Mouse (Mus musculus) embryonic facial prominence, embryonic 12.5 days (tissue): ENCODE measurements around the gene Tbcd. TPM values are rescaled to one million over a fixed set of nuclear protein-coding genes. Genes with fewer than 3 reads are reported as not detected.

Experiments used
- ATAC-seq: fragments of 200-750 bp; cut with Nextera tagmentation; 2 replicates; pipeline ENCODE4 v1.8.0; 2017; ENCODE audit not compliant: insufficient number of reproducible peaks, insufficient read depth, low FRiP score, low TSS enrichment
- H3K27ac ChIP-seq: fragments of 300-500 bp; sonication (generic); 2 replicates; pipeline ENCODE4 v1.5.1; 2016; ENCODE audit warnings: mild to moderate bottlenecking
- H3K27me3 ChIP-seq: fragments of 300-500 bp; sonication (generic); 2 replicates; pipeline ENCODE4 v1.6.1; 2016; ENCODE audit warnings: mild to moderate bottlenecking, moderate library complexity
- H3K36me3 ChIP-seq: fragments of 300-500 bp; sonication (generic); 2 replicates; pipeline ENCODE4 v1.6.1; 2016; ENCODE audit warnings: mild to moderate bottlenecking
- H3K4me1 ChIP-seq: fragments of 300-500 bp; sonication (generic); 2 replicates; pipeline ENCODE4 v1.6.1; 2016
- H3K4me2 ChIP-seq: fragments of 300-500 bp; sonication (generic); replicated peaks from 2 replicates; pipeline ENCODE4 v1.6.1; 2016; ENCODE audit warnings: mild to moderate bottlenecking, moderate library complexity
- H3K4me3 ChIP-seq: fragments of 300-500 bp; sonication (generic); 2 replicates; pipeline ENCODE4 v1.5.1; 2016; ENCODE audit warnings: mild to moderate bottlenecking
- H3K9ac ChIP-seq: fragments of 300-500 bp; sonication (generic); 2 replicates; pipeline ENCODE4 v1.6.1; 2016; ENCODE audit warnings: mild to moderate bottlenecking, moderate library complexity
- H3K9me3 ChIP-seq: fragments of 300-500 bp; sonication (generic); 2 replicates; pipeline ENCODE4 v1.6.1; 2016; ENCODE audit warnings: mild to moderate bottlenecking, moderate library complexity
- WGBS: fragments of 180-500 bp; shearing (Covaris S2); methylation state at CpG from one replicate; pipeline ENCODE4 v1.1.7; 2016; 5-methylcytosine and 5-hydroxymethylcytosine counted together
- polyA plus RNA-seq: library from polyadenylated mRNA; unstranded; fragments of >200 nt; fragmentation: Nextera tagmentation; extraction: Ambion mirVana; gene quantifications from 2 replicates; pipeline ENCODE4 v1.2.1, GENCODE M21; 2016

Gene Tbcd
- polyA plus RNA-seq, 1 experiment from 2014 or later = 51.0 TPM

DNA sequence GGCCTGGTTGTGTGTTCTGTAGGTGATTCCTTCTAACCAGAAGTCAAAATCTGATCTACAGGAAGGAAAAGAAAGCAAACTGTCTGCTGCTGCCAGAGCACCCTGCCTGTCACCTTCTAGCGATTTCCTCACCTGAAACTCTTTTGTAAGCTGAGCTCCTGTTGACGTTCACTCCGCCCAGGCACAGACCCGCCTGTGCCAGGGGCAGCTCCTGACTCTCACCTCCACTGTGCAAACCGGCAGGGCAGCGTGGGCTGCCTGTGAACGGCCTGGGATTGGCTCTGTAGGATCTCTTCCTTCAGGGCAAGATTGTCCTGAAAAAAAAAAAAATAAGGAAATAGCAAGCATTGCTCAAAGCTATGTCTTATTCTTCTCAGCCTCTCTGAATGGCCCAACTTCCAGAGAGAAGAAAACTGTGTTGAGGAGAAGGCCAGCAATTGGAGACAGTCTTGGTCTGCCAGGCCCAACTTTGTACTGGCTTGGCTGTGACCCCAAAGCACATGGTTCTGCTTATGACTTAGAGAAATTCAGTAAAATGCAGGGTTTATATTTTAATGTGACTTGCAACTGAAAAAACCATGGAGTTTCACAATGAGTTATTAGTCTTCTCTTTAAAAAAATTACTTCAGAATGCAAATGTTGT lies 93.1 kb downstream of the Tbcd start:
- ATAC-seq = no peak
- 42% methylated on average over 7 of the region's 7 CpGs for WGBS

DNA sequence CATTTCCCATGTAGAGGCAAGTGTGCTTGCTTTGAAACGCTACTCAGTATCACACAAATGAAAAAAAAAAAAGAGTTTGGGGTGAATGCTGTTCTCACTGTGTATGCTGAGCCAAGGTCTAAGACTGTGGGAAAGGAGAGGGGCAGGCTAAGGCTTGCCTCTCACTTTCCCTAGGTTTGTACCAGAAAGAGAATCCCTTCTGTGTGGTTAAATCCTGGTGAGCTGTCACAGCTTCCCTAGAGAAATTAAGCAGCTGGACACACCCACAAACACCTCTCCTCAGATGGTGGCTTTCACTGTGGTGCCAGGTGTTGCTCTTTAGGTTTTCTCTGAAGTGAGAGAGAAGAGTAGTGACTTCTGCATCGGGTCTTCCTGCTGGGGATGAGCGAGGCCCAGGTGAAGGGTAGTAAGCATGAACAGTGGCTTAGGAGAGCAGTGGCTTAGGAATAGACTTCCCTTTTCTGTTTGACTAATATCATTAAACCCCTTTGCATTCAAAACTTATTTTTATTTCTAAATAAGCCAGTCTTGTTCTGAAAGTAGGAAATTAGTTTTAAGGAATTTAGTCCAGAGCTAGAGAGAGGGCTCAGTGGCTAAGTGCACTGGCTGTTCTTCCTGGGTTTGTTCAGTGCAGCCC lies 93.8 kb downstream of the Tbcd start:
- no peak for ATAC-seq

More for the DNA sequence above, 93.1 kb downstream of the Tbcd start:
- Histone ChIP-seq H3K9me3 (no peaks in the 10 kb centered on the region), H3K27ac (peak overlapping the region; percentile 41; the same call in 1 of the 2 replicates), H3K36me3 (peaks cover 7% of the 10 kb centered on the region), H3K27me3 (no peaks in the 10 kb centered on the region), H3K4me2 (no peak overlapping the region), H3K9ac (no peak overlapping the region), H3K4me3 (no peak overlapping the region), H3K4me1 (peaks cover 8% of the 10 kb centered on the region)

DNA sequence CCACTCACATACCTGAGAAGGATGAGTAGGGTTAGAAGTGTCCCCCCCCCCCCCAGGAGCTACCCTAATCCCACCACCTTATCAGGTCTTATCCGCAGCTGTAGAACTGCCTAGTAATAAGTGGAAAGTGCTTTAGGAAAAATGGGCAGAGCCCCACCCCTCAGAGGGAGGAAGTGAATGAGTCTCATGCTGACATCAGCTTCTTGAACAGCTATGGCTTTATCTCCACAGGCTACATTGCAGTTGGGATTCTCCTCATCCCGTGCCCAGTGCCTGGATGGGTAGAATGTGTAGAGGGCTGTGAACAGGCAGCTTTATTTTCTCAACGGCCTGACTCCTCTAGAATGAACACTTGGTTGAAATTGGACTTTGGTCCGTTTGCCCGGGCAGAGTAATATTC lies 95.5 kb downstream of the Tbcd start:
- no peaks in the 10 kb centered on the region for H3K27me3 ChIP-seq
- peaks cover 10% of the 10 kb centered on the region for H3K36me3 ChIP-seq
- WGBS = 89% methylated on average over 5 of the region's 5 CpGs
- no peak overlapping the region for H3K4me3 ChIP-seq
- ATAC-seq = no peak
- H3K27ac ChIP-seq = no peak overlapping the region
- no peak overlapping the region for H3K4me2 ChIP-seq
- H3K4me1 ChIP-seq = peaks cover 22% of the 10 kb centered on the region
- no peaks in the 10 kb centered on the region for H3K9me3 ChIP-seq
- H3K9ac ChIP-seq = no peak overlapping the region

More for the DNA sequence above, 93.8 kb downstream of the Tbcd start:
- H3K4me3 ChIP-seq = no peak overlapping the region
- H3K4me1 ChIP-seq = peaks cover 14% of the 10 kb centered on the region
- H3K9me3 ChIP-seq = no peaks in the 10 kb centered on the region
- 80% methylated on average over 3 of the region's 3 CpGs for WGBS
- H3K4me2 ChIP-seq = no peak overlapping the region
- H3K9ac ChIP-seq = no peak overlapping the region
- no peaks in the 10 kb centered on the region for H3K27me3 ChIP-seq
- no peak overlapping the region for H3K27ac ChIP-seq
- peaks cover 7% of the 10 kb centered on the region for H3K36me3 ChIP-seq

DNA sequence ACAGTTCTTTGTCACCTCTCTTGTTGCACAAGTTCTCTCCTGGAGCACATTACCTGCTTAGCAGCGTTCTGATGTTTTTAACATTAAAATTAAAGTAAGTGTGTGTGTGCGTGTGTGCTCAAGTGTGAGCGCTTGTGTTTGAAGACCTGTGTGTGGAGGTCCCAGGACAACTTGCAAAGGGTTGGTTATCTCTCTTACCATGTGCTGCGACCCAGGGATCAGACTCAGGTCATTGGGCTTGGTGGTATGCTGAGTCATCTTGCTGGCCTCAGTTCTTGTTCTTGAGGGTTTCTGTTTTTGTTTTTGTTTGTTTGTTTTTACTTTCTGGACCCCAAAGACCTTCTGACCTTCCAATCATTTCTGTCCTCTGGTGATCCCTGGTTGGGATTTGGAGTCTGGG lies 96.2 kb downstream of the Tbcd start:
- Histone ChIP-seq H3K9ac (no peak overlapping the region), H3K27ac (no peak overlapping the region), H3K4me2 (no peak overlapping the region), H3K4me1 (peaks cover 23% of the 10 kb centered on the region), H3K9me3 (no peaks in the 10 kb centered on the region), H3K36me3 (peaks cover 10% of the 10 kb centered on the region), H3K4me3 (no peak overlapping the region), H3K27me3 (no peaks in the 10 kb centered on the region)
- WGBS = 88% methylated on average over 4 of the region's 4 CpGs
- ATAC-seq = no peak

DNA sequence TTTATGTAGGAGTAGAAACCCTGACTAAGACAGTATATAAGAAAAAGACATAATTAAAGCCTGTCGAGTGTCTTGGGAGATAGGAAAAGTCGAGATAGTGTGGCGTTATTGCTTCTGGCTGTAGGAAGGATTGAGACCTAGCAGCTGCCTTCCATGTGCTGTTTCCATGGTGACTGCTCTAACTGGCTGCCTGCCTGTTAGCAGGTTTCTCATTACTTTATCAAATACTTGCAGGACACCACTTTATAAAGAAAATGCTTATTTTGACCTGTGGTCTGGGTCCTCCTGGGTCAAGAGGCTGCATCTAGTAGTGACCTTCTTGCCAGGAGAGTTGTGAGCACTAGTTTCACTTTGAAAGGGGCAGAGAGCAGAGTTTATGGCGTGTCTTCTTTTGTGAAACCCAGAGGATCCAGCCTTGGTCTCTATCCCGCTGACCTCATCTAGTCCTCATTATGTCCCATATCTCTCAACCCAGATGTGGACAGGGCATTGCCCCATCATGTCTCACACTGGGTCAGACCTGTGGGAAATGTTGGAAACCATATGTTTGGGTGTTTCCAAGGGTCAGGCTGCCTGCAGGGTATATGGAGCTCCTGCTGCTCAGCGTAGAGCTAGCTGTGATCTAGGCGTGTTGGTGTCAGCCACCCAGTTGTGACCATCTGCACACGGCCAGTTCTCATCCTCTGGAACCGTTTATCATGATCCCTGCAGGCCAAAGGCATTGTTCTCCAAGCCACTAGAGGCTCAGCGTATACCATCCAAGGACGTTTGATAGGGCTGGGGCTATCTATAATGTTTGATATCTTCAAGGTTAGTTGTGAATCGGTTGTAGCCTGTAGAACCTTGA lies 97.5 kb downstream of the Tbcd start:
- Histone ChIP-seq H3K36me3 (0 out of 2 replicates have a peak, but pooled peaks cover 4% of the 10 kb centered on the region), H3K27ac (no peak overlapping the region)
- no peak for ATAC-seq

DNA sequence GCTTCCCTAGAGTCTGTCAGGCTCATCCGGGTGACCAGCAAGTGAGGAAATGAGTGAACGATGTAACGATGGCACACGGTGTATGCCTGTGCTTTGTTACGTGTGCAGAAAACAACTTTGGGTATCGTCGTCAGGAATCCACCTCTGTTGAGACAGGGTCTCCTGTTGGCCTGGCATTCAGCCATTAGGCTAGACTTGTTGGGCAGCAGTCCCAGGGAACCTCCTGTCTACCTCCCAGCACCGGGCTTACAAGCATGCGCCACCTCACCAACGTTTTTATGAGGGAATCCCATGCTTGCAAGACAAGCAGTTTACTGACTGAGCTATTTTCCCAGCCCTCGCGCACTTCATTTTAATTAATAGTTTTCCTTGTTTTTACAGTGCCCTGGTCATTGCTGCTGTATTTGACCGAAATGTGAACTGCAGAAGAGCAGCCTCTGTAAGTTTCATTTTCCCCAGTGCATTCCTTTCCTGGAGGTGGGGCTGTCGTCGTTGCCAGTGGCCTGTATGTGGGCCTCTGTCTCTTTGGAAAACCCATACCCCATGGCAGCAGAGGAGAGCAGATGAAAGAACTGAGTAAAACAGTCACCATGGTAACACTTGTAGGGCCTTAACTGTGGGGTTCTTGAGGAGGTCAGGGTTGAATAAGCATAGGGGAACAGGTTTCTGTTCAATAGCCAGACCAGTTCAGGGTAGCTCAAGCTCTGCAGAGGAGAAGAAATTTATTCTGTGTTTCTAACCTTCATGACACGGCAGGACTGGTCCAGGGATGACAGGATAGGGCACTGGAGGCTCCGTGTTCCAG lies 98.3 kb downstream of the Tbcd start:
- ATAC-seq = 0 out of 2 replicates have a peak, but pooled peaks have one; percentile 35
- no peaks in the 10 kb centered on the region for H3K9me3 ChIP-seq
- no peak overlapping the region for H3K4me2 ChIP-seq
- H3K27ac ChIP-seq = peak overlapping the region; percentile 60
- H3K9ac ChIP-seq = no peak overlapping the region
- H3K4me3 ChIP-seq = no peak overlapping the region
- peaks cover 20% of the 10 kb centered on the region for H3K4me1 ChIP-seq
- H3K27me3 ChIP-seq = no peaks in the 10 kb centered on the region
- 0 out of 2 replicates have a peak, but pooled peaks cover 4% of the 10 kb centered on the region for H3K36me3 ChIP-seq
- WGBS = 73% methylated on average over 17 of the region's 17 CpGs

More for the DNA sequence above, 97.5 kb downstream of the Tbcd start:
- Histone ChIP-seq H3K9me3 (no peaks in the 10 kb centered on the region), H3K4me3 (no peak overlapping the region), H3K4me2 (no peak overlapping the region), H3K27me3 (no peaks in the 10 kb centered on the region), H3K4me1 (peaks cover 23% of the 10 kb centered on the region), H3K9ac (no peak overlapping the region)
- 77% methylated on average over 12 of the region's 12 CpGs for WGBS

DNA sequence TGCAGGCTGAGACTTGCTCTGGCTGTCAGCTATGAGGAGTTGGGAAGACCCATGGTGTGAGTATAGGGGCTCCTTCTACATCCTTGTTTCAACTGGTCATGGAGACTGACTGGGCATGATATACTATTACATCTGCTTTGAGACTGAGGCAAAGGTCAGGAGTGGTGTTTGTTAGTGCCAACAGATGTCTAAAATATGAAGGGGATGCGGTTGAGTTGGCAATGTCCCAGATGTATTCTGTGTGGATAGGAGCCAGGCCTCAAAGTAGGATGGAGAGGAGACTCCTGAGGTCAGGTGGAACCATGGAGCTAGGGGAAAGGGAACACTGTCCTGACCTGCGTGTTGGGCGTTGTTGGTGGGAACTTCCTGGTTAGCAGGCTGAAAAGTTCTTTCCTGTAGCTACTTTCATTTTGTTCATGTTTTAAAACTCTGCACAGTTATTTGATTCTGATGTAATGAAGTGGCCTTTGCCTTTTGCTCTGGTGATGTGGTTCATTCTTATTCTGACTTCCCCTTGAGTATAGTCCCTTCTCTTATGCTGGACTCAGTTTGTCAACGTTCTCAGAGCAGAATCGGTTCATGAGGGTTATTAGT lies 99.6 kb downstream of the Tbcd start:
- Histone ChIP-seq H3K4me2 (no peak overlapping the region), H3K9me3 (no peaks in the 10 kb centered on the region), H3K27me3 (no peaks in the 10 kb centered on the region), H3K27ac (0 out of 2 replicates have a peak overlapping the region, but pooled peaks have one; percentile 60), H3K36me3 (0 out of 2 replicates have a peak, but pooled peaks cover 4% of the 10 kb centered on the region), H3K4me1 (peaks cover 20% of the 10 kb centered on the region), H3K9ac (no peak overlapping the region), H3K4me3 (no peak overlapping the region)
- ATAC-seq = no peak
- WGBS = 89% methylated on average over 5 of the region's 5 CpGs

DNA sequence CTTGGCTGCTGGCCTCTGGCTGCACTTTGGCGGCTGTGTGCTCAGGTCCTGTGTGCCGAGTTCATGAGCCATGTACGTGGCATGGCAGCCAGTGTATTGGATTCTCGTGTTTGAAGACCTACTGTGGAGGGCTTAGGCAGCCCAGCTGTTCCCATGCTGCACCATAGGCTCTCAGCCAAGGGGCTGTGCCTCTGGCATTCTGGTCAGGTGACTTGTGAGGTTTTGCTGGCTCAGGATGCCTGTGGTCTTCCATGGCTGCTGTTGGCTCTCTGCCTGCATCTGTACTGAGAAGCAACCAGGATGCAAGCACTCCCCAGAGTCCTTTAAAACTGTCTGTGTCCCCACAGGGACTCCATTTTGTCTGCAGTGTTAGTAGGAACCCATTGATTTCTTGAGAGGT lies 100.4 kb downstream of the Tbcd start:
- WGBS = 80% methylated on average over 4 of the region's 4 CpGs
- Histone ChIP-seq H3K4me3 (no peak overlapping the region), H3K4me2 (no peak overlapping the region), H3K9ac (no peak overlapping the region), H3K27ac (no peak overlapping the region), H3K36me3 (0 out of 2 replicates have a peak, but pooled peaks cover 4% of the 10 kb centered on the region), H3K4me1 (peaks cover 20% of the 10 kb centered on the region), H3K9me3 (no peaks in the 10 kb centered on the region), H3K27me3 (no peaks in the 10 kb centered on the region)
- ATAC-seq = no peak

DNA sequence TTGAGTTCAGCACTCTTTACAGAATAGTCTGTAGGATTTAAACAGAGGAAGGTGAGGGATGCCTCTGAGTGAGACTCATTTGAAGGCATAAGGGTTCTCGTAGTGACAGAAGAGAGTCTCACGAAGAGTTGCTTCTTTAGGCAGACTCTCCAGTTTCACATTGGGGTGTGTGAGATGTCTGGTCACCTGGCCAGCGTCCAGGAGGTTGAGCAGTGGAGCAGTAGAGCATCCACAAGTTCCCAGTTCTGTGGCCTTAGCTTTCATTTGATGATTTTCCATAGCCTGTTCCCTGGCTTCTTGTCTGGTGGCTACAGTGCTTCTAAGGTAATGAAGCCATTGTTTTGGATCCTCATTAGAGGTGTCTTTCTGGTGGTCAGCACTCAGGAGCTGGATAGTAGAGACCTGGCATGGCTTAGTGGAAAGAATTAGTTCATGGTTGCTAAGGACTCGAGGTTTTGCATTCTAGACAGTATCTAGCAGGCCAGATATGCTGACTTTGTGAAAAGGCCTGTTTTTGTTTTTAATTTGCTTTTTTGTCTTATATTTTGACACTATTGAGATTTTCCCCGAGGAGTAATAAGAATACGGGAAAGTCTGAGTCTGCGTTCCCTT lies 101.2 kb downstream of the Tbcd start:
- WGBS = 91% methylated on average over 7 of the region's 7 CpGs
- H3K27ac ChIP-seq = no peak overlapping the region
- ATAC-seq = no peak

DNA sequence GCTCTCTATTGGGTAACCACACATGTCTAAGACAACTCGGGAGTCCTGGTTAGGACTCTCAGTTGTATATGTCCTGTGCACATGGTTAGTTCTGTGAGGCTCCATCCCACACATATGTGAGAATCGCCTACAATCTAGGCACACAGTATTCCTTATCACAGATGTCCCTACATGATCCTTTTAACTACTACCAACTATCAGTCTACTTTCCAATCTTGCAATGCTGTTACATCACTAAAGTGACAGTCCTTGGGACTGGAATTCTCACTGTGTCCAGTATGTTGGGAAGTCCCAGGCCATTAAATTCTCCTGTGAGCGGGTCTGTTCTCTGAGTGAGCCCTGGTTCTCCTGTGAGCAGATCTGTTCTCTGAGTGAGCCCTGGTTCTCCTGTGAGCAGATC lies 101.7 kb downstream of the Tbcd start:
- H3K4me1 ChIP-seq = peaks cover 20% of the 10 kb centered on the region
- no peaks in the 10 kb centered on the region for H3K9me3 ChIP-seq
- no peak overlapping the region for H3K9ac ChIP-seq
- H3K27ac ChIP-seq = no peak overlapping the region
- no peak overlapping the region for H3K4me3 ChIP-seq
- WGBS = 89% methylated on average over 3 of the region's 3 CpGs
- no peak overlapping the region for H3K4me2 ChIP-seq
- no peaks in the 10 kb centered on the region for H3K27me3 ChIP-seq
- 0 out of 2 replicates have a peak, but pooled peaks cover 8% of the 10 kb centered on the region for H3K36me3 ChIP-seq
- no peak for ATAC-seq

More for the DNA sequence above, 101.2 kb downstream of the Tbcd start:
- Histone ChIP-seq H3K9ac (no peak overlapping the region), H3K4me1 (peaks cover 20% of the 10 kb centered on the region), H3K4me2 (no peak overlapping the region), H3K9me3 (no peaks in the 10 kb centered on the region), H3K4me3 (no peak overlapping the region), H3K27me3 (no peaks in the 10 kb centered on the region), H3K36me3 (0 out of 2 replicates have a peak, but pooled peaks cover 8% of the 10 kb centered on the region)
